Mouse (Mus musculus) heart, adult 11 months (tissue): ENCODE data around the gene Med12.

Experiments used
- DNase-seq: peaks from one replicate; pipeline ENCODE4 v3.0.0; 2022

Med12 gene

DNA sequence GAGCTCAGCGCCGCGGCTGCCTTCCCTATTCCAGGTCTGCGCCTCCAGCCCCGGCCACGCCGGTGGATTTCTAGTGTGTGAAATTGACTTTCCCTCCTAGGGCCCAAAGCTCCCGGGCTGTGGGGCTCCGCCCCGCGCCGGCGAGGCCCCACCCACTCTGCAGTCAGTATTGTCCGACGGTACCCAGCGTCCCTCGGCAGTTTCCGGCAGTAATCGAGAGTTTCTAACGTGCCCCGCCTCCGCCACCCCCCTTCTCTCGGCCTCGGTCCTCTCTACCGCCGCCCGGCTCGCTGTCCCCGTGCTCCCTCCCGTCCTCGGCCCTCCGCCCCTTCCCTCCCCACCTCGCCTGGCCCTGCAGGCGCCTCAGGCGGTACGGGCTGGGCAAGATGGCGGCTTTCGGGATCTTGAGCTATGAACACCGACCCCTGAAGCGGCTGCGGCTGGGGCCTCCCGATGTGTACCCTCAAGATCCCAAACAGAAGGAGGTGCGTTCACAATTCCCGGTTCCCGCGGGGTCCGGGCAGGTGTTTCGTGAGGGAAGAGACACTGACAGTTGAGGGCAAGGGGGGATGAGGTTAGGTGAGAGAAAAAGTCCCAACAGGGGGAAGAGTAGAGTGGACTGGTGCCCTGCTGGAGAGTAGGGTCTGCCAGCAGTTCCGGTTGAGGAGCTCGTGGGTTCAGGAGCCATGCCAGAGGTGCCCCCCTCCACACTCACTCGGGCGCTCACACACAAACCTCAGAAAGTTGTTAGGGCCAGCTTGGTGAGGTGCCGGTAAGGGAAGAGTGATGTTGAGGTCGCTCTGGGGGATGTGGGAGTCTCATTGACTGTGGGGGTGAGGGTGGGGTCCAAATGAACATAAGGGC lies at the start of gene Med12:
Gene Med12, plus strand, starts transcription at position 156 of the 864 bp plus-strand sequence.
- peak; percentile 99 for DNase-seq

- DNase-seq = no peak
These were observed 28.8 kb upstream of the Med12 start for GRCm38 (mm10) chrX:101245011-101245410.

DNA sequence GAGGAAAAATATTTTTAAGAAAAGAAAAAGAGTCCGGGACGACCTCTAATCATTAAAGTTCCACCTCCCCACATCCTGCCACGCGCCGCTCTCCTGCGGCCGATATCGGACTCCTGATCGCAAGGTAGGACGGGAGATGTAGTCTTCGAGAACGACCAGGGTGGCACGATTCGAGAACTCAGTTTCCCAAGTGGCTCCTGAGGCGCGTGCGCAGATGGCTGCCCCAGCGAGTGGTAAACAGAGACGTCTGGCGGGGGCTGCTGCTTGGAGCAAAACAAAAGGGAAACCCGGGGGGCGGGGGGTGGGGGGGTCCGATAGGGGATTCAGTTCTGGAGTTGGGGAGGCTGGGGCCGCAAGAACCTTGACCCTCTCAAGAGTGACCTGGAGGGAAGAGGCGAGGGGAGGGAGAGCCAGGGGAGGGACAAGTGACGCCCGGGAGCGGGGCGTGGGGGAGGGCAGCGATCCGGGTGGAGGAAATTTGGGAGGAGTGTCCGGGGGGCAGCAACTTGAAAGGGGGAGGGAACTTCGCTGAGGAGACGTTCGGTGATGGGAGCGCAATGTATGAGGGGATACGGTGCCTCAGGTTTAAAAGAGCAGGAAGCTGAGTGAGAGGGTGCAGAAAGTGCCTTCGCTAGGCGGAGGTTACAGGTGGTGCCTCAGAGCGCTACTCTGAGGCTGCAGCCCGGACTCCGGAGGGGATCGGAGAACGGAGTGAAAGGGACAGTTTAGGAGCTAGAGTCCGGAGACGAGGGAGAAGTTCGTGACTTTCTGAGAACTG lies 19.7 kb upstream of the Med12 start, which contains the start of gene Foxo4:
Gene Foxo4, plus strand, starts transcription at position 577 of the 778 bp plus-strand sequence.
- DNase-seq = peak; percentile 99

DNA sequence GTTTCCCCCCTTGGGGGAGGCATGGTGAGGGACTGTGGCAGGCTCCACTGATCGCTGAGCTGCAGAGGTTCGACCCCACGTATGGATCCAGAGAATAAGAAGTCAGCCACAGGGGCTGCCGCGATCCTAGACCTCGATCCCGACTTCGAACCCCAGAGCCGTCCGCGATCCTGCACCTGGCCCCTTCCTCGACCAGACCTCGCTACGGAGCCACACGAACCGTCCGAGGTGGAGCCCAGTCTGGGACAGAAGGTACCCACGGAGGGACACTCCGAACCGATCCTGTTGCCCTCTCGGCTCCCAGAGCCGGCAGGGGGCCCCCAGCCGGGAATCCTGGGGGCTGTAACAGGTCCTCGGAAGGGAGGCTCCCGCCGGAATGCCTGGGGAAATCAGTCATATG lies 19.1 kb upstream of the Med12 start:
- peak; percentile 91 for DNase-seq

- DNase-seq = no peak
These were observed 17.2 kb upstream of the Med12 start for GRCm38 (mm10) chrX:101256603-101257002.

DNA sequence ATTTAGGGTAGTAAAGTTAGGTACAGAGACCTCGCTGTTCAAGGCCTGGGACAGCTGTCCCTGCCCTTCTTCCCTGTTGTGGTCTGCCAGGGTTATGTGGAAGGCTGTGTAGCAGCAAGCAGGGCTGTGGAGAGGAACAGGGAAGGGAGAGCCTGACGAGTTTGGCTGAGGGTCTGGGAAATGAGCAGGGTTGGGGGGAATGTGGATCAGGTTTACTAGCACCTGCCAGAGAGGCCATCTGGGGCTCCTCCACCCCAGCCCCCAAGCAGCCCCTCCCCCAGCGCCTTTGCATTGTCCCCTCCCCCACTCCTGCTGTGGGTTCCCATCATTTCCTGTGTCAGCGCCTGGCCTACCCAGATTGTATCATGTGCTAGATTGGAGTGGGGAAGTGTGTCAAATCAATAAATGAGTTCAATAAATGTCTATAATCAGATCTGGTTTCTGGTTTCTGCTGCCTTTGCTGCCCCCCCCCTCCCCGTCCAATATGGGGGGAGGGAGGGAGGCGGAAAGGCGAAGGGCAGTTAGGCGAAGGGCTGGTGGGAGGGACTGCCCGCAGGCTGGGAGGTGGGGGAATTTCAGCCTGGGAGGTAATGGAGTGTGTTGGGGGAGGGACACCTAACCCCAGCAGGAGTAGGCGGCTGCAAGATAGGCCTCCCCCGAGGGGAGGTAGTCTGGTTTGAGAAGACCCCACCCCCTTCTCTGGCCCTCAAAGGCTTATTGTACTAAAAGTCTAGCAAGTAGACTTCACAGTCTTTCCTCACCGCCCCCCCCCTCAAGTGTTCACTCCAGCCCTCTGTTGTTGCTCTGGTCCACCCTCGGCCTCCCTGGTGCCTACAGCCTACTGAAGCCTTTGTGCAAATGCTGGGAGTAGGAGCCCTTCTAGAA lies 13.1 kb upstream of the Med12 start:
- DNase-seq = no peak

GRCm38 (mm10) chrX:101263892-101264291 lies 9.9 kb upstream of the Med12 start, which contains the start of gene Gm614:
Gm614 (minus strand) TSS chrX:101263992.
- no peak for DNase-seq

GRCm38 (mm10) chrX:101266631-101267030 lies 7.2 kb upstream of the Med12 start:
- peak; percentile 54 for DNase-seq

- DNase-seq = peak; percentile 89
These were observed 5.6 kb upstream of the Med12 start, which contains the start of gene Il2rg for GRCm38 (mm10) chrX:101268025-101268754. Il2rg (minus strand) TSS chrX:101268255.

- peak; percentile 45 for DNase-seq
These were observed 5.1 kb upstream of the Med12 start, which contains the start of gene Gm20489 for GRCm38 (mm10) chrX:101268755-101269124. Gm20489 (minus strand) TSS chrX:101269023.

GRCm38 (mm10) chrX:101273410-101273809 lies 420 bp upstream of the Med12 start:
- DNase-seq = no peak

DNA sequence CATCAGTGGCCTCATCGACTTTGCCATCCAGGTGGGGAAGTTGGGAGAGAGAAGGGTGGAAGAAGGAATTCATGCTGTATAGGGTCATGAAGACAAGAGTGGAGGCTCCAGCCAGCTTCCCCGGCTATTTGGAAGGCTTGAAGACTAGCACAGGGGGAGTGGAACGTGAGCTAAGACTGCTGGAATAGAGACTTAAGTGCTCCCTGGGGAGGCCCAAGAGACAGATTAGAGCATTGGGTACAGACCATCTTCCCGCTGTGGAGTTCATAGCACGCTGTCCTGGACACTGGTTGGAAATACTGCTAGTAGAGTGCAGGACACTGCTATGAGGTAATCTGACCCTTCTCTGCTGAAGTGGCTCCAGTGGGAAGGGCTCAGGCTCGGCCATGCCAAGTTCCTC lies 9.0 kb downstream of the Med12 start:
- DNase-seq = peak; percentile 75

DNA sequence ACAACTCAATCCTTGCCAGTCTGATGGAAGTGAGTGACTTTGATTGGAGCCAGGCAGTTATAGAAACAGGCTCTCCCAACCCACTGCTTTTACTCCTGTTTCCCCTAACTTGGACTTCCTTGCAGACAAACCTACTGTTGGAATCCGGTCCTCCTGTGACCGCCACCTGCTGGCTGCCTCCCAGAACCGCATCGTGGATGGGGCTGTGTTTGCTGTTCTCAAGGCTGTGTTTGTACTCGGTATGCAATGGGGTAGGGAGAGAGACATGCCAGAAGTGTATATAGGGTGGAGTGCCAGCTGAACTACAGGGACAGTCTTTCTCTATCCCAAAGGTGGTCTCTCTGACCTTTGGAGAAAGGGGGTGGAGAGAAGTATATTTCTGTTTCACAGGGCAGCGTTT lies 11.7 kb downstream of the Med12 start:
- DNase-seq = peak; percentile 82

DNA sequence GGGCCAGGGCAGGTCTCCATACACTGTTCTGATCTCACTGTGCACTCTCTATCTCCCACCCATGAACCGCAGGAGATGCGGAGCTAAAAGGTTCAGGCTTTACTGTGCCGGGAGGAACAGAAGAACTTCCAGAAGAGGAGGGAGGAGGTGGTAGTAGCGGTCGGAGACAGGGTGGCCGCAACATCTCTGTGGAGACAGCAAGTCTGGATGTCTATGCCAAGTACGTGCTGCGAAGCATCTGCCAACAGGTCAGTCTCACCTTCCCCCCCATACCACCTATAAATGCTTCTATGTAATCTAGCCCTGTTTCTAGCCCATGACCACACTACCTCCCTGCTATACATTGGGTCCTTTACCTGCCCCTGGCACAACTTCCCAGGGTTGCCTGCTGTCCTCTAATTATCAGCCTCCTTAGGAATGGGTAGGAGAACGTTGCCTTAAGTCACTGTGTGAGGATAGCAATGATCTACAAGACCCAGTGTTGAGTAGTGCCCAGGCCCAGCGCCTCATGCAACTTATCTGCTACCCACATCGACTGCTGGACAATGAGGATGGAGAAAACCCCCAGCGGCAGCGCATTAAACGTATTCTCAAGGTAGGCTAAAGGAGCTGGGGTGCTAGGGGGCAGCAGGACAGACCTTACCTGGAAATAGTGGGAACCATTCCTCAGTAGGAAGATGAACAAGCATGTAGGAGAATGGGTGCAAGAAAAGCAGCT lies 12.3 kb downstream of the Med12 start:
- peak; percentile 82 for DNase-seq

DNA sequence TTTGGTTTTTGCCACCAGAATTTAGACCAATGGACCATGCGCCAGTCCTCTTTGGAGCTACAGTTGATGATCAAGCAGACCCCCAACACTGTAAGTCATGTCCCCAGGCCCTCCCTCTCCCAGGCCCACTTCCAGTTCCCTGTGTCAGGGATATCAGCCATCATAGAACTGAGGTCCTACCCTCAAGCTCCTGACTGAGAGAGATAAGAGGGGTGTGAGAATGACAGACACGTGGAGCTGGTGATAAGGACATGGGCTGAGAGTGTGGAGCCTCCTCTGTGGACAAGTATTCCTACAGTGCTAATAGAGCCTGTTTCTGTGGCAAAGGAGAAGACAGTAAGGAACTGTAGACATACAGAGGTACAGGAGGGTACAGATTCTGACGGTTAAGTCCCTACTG lies 13.7 kb downstream of the Med12 start:
- DNase-seq = peak; percentile 18

DNA sequence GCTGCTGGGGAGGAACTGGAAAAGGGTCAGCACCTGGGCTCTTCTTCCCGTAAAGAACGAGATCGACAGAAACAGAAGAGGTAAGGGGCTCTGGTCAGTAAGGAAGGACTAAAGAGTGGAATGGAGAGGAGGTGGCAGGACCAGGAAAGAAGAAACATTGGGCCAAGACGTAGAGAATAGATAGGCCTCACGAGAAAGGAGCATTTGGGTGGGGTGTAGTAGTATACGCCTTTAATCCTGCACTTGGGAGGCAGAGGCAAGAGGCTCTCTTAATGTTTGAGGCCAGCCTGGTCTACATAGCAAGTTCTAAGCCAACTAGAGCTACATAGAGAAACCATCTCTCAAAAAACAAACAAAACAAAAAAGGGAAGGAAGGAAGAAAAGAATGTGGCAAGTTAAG lies 14.6 kb downstream of the Med12 start:
- DNase-seq = no peak

DNA sequence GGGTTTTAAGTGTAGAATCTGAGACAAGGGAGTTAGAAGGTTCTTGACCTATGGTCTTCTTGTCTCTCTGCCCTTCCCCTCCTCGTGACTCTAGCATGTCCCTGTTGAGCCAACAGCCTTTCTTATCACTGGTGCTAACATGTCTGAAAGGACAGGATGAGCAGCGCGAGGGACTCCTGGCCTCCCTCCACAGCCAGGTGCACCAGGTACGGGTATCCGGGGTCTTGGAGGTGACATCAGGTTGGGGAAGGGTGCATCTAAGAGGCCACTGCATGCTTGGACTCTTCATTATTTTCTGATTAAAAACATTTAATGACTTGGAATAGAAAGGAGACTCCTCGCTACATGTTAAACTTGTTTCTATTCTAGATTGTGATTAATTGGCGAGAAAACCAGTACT lies 15.2 kb downstream of the Med12 start:
- peak; percentile 64 for DNase-seq

DNA sequence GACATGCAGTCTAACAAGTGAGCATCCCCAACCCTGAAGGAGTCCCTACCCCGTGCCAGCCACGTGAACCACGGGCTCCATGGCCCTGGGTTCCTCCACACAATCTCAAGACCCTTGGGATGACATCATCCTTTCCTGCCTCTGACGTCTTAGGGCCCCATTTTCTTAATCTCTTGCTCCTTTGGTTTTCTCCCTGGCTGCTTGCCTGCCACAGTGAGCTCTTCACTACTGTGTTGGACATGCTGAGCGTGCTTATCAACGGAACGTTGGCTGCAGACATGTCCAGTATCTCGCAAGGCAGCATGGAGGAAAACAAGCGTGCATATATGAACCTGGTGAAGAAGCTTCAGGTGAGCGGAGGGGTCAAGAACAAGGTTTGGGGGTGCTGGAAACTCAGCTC lies 16.3 kb downstream of the Med12 start:
- DNase-seq = peak; percentile 70

GRCm38 (mm10) chrX:101299055-101299454 lies 25.2 kb downstream of the Med12 start, which contains the start of gene Nlgn3:
Nlgn3 (plus strand) TSS chrX:101299168.
- no peak for DNase-seq

- DNase-seq = no peak
These were observed 25.9 kb downstream of the Med12 start for GRCm38 (mm10) chrX:101299473-101300426.
